Comparison of ENCODE assay signal across 11 mouse cellular contexts in genomic region chr4:125911541-125912270, GRCm38 (mm10).
A peak's percentile ranks its signal among the peaks of the same experiment; 100 is the strongest.
DNase-seq lines count a peak whose midpoint lies in the region; TF ChIP-seq lines count a peak whose summit lies in the region.
"Had no signal": no experiment of that assay in that cellular context is flagged by ENCODE, and none has a peak within 500 bp of the region (broad histone marks: within the 10 kb centered on the region; RNA-seq: fewer than 3 reads in every experiment).

No protein-coding gene starts in this region.

- H3K4me1 ChIP-seq in kidney, adult 2 months (ENCODE audit: control insufficient read depth, insufficient read depth, low read length): no peaks in the 10 kb centered on the region
- peaks cover 21% of the 10 kb centered on the region for H3K4me1 ChIP-seq in limb, embryonic 10.5 days
- H3K4me1 ChIP-seq: lung, embryonic 15.5 days had no signal

- H3K27ac ChIP-seq in kidney, adult 2 months (ENCODE audit: insufficient read depth, low read depth, low read length): no peak overlapping the region
- no peak overlapping the region for H3K27ac ChIP-seq in limb, embryonic 10.5 days
- no peak overlapping the region for H3K27ac ChIP-seq in layer of hippocampus, adult 2 months
- H3K27ac ChIP-seq: forebrain, embryonic 12.5 days; lung, embryonic 15.5 days had no signal

- no peaks in the 10 kb centered on the region for H3K36me3 ChIP-seq in kidney, adult 2 months (ENCODE audit: control insufficient read depth, insufficient read depth, low read length)
- no peaks in the 10 kb centered on the region for H3K36me3 ChIP-seq in limb, embryonic 10.5 days
- H3K36me3 ChIP-seq: forebrain, embryonic 12.5 days; lung, embryonic 15.5 days had no signal

- TF ChIP-seq CTCF in kidney, adult 2 months (conservative IDR thresholded peaks at IDR 0.05; ENCODE audit: insufficient read depth, insufficient read length, low read depth, low read length): no peak
- TF ChIP-seq CTCF in layer of hippocampus, adult 2 months (conservative IDR thresholded peaks at IDR 0.05): no peak

- no peaks in the 10 kb centered on the region for H3K9me3 ChIP-seq in limb, embryonic 10.5 days (replicated peaks)
- H3K9me3 ChIP-seq: forebrain, embryonic 12.5 days; lung, embryonic 15.5 days had no signal

- TF ChIP-seq POLR2A in kidney, adult 2 months (IDR thresholded peaks at IDR 0.05; ENCODE audit: low read depth, low read length): no peak

- 7% methylated on average over 24 of the region's 24 CpGs for WGBS in kidney, adult 2 months
- WGBS in limb, embryonic 10.5 days: 10% methylated on average over 24 of the region's 24 CpGs

- DNase-seq in embryo, embryonic 10 days (ENCODE audit: low spot score): peak; percentile 36
- DNase-seq in embryo, embryonic 9.5 days (ENCODE audit: extremely low spot score): no peak
- DNase-seq in adrenal gland, adult 2 months: peak; percentile 91
- peak; percentile 52 for DNase-seq in kidney, adult 2 months
- DNase-seq in limb, embryonic 10.5 days (ENCODE audit: low spot score): peak; percentile 52
- DNase-seq in heart, adult 9 months (ENCODE audit: low spot score in 2 of 2): no peak
- DNase-seq in layer of hippocampus, adult 2 months (ENCODE audit: low spot score in 2 of 2): no peak
- no peak for DNase-seq in layer of hippocampus, postnatal 36 days
- DNase-seq: thymus, adult 18-20 months had no signal

- no peaks in the 10 kb centered on the region for H3K27me3 ChIP-seq in kidney, adult 2 months (replicated peaks; ENCODE audit: control insufficient read depth, insufficient read depth, low read length)
- peaks cover 88% of the 10 kb centered on the region for H3K27me3 ChIP-seq in limb, embryonic 10.5 days (ENCODE audit: low read depth, poor library complexity, severe bottlenecking)

- H3K4me3 ChIP-seq in kidney, adult 2 months (ENCODE audit: insufficient read depth, low read depth, low read length): no peak overlapping the region
- no peak overlapping the region for H3K4me3 ChIP-seq in limb, embryonic 10.5 days
- no peak overlapping the region for H3K4me3 ChIP-seq in layer of hippocampus, adult 2 months
- H3K4me3 ChIP-seq: forebrain, embryonic 12.5 days; lung, embryonic 15.5 days had no signal

Comparison
In these comparisons a context has a peak if more than half of its experiments do, and no peak if none do; other contexts are left out.
1. DNase-seq: peak in embryo, embryonic 10 days (single experiment), adrenal gland, adult 2 months (single experiment), kidney, adult 2 months (single experiment) and limb, embryonic 10.5 days (single experiment); none in embryo, embryonic 9.5 days (single experiment), heart, adult 9 months (0 of 2), layer of hippocampus, adult 2 months (0 of 2) and layer of hippocampus, postnatal 36 days (0 of 2).